Mouse (Mus musculus) cerebellum, adult 2 months (tissue): ENCODE results near the gene Gpr55.

Experiments
- CTCF ChIP-seq: fragments of 200-500 bp; IDR thresholded peaks from 2 replicates; pipeline ENCODE4 v1.5.1; 2011; ENCODE audit warnings: low read depth, mild to moderate bottlenecking, control low read depth, low read length, moderate library complexity, borderline replicate concordance; ENCODE audit not compliant: insufficient read depth
- POLR2A ChIP-seq: fragments of 200-500 bp; IDR thresholded peaks from 2 replicates; pipeline ENCODE4 v1.6.1; 2011; ENCODE audit warnings: low read length, control low read depth, borderline replicate concordance; ENCODE audit not compliant: insufficient read depth

- TF ChIP-seq POLR2A (no peak), CTCF (no peak)
Observed at GRCm38 (mm10) chr1:85922127-85922864, 38.5 kb downstream of the Gpr55 start.
